Mouse (Mus musculus): Measurements from ENCODE around the gene Tomm34.
A peak's percentile ranks its signal among the peaks of the same experiment; 100 is the strongest.
"Not testable (repeated sequence)": the region's sequence is repeated elsewhere in the genome, so short reads cannot be mapped to it uniquely, and the experiment has no call there.

The Tomm34 gene

DNA sequence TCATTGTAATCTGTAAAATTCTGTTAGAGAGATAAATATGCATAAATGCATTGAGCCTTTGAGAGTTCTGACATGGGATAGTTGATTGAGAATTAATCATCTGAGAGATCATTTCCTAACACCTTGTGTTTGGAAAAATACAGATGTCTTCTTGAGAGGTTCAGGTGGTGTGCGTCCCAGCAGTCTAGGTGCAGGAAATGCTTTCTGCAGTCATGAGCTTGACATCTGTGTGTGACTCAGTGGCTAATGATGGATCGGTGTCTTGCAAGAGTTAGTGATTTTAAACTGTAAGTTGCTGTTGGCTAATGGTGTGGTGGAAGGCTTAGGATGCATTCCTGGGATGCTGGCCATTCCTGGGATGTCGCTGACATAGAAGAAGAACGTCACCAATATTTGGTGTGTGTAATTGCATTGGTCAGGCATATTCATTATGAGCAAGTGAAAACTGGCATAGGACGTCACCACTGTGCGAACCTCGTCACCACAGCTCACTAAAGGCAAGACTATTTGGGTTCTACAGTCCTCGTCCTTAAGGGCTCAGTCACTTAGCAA, 6.0 kb upstream of the Tomm34 start:
- no peak for DNase-seq (ENCODE audit: low spot score)

GRCm38 (mm10) chr2:164075088-164075487, 4.1 kb upstream of the Tomm34 start:
- no peak for DNase-seq (ENCODE audit: low spot score)

GRCm38 (mm10) chr2:164073918-164074578, 3.1 kb upstream of the Tomm34 start:
- DNase-seq (ENCODE audit: low spot score) = peak; percentile 98

DNA sequence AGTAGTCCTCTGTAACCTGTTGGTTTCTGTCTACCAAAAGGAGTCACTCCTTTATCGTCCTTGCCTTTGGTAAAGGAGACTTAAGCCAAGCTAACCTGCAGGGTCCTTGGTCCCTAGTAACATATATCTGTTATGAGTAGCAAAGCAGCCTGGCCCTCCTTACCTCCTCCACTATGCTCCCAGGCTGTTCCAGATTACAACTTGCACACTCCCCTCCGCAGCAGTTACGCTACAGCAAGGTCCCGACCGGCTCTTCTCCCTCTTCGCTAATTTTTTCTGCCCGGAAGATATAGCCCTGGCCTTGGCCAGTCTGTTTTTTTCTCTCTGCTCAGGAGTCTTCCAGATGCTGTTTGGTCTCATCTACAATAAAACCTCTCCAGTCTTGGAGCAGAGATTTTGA, 2.2 kb upstream of the Tomm34 start:
- DNase-seq (ENCODE audit: low spot score) = peak; percentile 51

GRCm38 (mm10) chr2:164072109-164072508, 1.1 kb upstream of the Tomm34 start:
- DNase-seq (ENCODE audit: low spot score) = no peak

DNA sequence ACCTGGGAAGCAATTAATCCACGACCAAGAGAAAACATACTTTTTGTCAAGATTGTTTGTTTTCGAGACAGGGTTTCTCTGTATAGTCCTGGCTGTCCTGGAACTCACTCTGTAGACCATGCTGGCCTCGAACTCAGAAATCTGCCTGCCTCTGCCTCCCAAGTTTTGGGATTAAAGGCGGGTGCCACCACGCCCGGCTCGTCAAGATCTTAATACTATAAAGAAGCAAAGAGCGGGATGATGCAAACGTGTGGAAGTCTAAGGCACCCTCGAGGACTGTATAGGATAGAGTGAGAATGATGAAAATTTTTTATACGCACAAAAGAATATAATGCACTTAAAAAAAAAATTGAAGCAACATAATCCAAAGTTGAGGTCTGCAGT, 460 bp upstream of the Tomm34 start:
- not testable (repeated sequence) for DNase-seq (ENCODE audit: low spot score)

DNA sequence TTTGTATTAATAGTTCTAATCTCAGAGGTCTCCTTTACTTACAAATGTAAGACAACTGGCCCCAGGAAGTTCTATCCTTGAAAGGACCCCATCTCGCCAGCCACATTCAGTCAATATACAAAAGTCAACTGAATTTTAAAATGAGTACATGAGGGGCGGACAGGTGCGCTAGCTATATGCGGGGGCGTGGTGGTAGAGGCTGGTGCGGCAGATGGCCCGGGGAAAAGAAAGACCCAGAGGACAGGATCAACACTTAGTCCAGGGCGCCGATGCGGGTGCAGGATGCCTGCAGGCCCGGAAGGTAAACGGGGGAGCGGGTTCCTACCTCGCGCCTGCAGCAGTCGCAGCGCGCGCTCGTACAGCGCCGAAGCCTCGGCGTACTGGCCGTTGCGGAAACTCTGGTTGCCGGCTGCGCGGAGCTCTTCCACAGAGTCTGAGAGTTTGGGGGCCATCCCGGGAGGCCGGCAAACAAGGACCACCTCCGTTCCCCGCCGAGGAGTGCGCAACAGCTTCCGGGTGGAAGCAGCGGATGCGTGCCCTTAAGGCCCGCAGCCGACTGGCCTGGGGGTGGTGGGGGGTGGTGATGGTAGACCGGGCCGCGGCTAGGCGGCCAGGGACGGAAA, 716 bp downstream of the Tomm34 start, which contains the start of gene Stk4:
Gene Stk4, plus strand, starts transcription at position 181 of the 623 bp plus-strand sequence.
- peak; percentile 65 for DNase-seq (ENCODE audit: low spot score)

- DNase-seq (ENCODE audit: low spot score) = no peak
Measured at GRCm38 (mm10) chr2:164059634-164060235, 11.2 kb downstream of the Tomm34 start.

GRCm38 (mm10) chr2:164054671-164055070, 16.3 kb downstream of the Tomm34 start:
- DNase-seq (ENCODE audit: low spot score) = no peak

- no peak for DNase-seq (ENCODE audit: low spot score)
Measured at GRCm38 (mm10) chr2:164053767-164054166, 17.2 kb downstream of the Tomm34 start.

- DNase-seq (ENCODE audit: low spot score) = no peak
Measured at GRCm38 (mm10) chr2:164047197-164047690, 23.7 kb downstream of the Tomm34 start.

GRCm38 (mm10) chr2:164041523-164041922, 29.4 kb downstream of the Tomm34 start:
- DNase-seq (ENCODE audit: low spot score) = no peak

DNA sequence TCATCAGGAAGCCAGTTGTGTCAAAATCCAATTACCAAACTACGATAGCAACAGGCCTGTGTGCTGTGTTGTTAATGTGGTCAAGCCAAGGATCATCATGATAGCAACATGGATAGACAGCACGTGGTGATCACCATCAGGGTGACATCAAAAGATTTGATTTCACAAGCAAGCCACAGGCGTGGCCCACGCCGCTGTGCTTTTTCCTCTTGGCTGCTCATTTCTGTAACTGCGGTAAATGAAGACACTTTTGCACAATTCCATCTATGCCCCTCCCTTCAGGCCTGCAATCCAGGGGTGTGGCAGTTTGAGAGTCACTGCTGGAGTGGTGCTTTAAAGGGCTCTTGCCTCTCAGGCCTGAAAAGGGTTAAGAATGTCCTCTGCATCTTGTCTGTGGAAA, 30.0 kb downstream of the Tomm34 start:
- DNase-seq (ENCODE audit: low spot score) = no peak

DNA sequence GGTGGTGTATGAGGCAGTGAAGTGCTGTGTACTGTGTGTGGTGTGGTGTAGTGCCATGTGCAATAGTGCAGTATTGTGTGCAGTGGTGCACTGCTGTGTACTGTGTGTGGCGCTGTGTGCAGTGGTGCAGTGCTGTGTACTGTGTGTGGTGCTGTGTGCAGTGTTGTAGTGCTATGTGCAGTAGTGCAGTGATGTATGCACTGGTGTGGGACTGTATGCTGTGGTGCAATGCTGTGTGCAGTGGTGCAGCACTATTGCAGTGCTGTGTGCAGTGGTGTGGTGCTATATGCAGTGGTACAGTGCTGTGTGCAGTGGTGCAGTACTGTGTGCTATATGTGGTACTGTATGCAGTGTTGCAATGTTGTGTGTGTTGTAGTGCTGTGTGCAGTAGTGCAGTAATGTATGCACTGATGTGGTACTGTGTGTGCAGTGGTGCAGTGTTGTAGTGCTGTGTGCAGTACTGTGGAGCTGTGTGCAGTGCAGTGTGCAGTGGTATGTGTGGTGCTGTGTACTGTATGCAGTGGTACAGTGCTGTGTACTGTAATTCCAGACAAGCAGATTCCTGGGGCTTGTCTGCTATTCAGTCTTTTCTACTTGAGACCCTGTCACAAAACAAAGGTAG, 32.5 kb downstream of the Tomm34 start:
- DNase-seq (ENCODE audit: low spot score) = no peak

GRCm38 (mm10) chr2:164036520-164037019, 34.4 kb downstream of the Tomm34 start:
- no peak for DNase-seq (ENCODE audit: low spot score)

DNA sequence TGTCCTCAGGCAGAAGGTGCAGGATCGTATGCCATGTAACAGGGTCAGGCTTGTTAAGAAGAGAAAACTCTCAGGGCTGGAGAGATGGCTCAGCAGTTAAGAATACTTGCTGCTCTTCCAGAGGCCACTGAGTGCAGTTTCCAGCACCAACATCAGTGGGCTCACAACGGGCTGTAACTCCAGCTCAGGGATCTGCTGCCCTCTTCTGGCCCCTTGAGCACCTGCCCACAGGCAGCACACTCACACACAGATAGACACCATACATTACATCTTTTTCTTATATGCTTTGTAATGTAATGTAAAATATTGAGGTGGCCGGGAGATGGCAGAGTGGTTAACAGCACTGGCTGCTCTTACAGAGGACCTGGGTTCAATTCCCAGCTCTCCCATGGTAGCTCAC, 38.0 kb downstream of the Tomm34 start:
- DNase-seq (ENCODE audit: low spot score) = no peak

DNA sequence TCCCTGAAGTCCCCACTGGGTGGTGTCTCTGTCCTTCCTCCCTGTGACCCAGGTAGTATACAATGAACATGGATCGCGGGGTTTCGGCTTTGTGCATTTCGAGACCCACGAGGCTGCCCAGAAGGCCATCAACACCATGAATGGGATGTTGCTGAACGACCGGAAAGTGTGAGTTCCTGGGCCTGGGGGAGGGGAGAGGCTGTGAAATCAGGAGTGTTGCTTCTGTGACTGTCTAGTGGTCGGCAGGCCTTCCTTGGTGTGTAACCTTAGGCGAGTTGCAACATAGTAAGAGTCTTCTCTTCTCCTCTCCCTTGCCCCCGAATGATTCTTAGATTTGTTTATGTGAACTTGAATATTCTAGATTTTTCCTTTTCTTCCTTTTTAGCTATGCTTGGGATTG, 39.8 kb downstream of the Tomm34 start:
- DNase-seq (ENCODE audit: low spot score) = no peak

DNA sequence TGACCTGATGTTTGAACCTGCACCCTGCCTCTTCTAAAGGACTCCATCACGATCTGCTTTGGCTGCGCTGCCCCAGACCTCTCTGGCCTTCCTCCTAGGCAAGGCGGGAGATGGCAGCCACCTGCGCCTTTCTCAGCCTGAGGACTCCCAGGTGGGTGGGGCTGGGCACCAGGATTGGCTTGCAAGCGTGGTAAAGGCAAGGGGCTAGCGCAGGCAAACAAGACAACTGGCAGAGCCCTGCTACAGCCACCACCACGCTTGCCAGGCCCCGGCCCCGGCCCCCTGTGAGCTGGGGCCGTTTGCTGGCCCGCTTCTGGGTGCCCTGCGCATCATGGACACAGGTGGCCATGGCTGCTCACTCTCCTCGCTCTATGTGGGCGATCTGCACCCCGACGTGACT, 45.8 kb downstream of the Tomm34 start, which contains the start of gene Pabpc1l:
Gene Pabpc1l, plus strand, starts transcription at position 301 of the 400 bp plus-strand sequence.
- no peak for DNase-seq (ENCODE audit: low spot score)

DNA sequence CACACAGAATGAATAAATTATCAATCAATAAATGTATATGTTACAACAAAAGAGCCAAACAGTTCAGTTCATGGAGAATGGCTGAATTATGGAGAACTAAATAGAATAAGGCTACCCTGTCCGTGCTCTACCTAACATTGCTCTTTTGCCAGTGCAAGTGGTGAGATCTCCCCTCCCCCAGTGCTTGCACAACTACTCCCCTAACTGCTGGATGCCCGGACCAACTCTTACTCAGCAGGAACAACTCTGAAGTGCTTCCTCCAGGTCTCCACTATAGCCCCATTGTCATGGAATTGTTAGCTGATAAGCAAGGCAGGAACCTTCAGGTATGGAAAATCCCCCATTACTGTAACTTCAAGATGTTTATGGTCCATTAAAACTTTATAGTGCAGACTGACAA, 48.9 kb downstream of the Tomm34 start:
- DNase-seq (ENCODE audit: low spot score) = no peak

- no peak for DNase-seq (ENCODE audit: low spot score)
Measured at GRCm38 (mm10) chr2:164019943-164020342, 51.0 kb downstream of the Tomm34 start.

- DNase-seq (ENCODE audit: low spot score) = no peak
Measured at GRCm38 (mm10) chr2:164018910-164019309, 52.1 kb downstream of the Tomm34 start.

DNA sequence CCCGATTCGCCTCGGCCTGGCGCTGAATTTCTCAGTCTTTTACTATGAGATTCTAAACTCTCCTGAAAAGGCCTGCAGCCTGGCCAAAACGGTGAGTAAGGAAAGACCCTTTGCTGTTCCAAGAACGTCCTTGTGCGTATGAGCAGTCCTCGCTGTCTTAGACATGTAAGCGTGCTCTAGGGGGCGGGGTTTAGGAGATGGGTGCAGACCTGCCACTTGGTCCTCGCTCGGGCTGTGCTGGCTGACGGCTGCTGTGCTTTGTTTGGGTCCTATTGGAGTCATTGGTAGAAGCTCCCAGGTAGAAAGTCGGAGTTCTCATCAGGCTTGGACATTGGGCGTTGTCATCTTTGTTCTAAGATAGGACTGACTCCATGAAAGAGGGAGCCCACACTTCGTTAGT, 55.7 kb downstream of the Tomm34 start:
- no peak for DNase-seq (ENCODE audit: low spot score)
